Mouse (Mus musculus): ENCODE measurements around the gene B2m.

The B2m gene

GRCm38 (mm10) chr2:122160680-122161079 lies 13.2 kb downstream of the B2m start, which contains the start of gene Trim69:
Gene Trim69, plus strand, starts transcription at chr2:122160700.
- POLR2A ChIA-PET = interaction anchor here in 3 of 4 experiments (0.6 to 4.6 kb wide), 7 partner anchors 13 to 188 kb away, joined by 3 to 23 read pairs (median 4); partner anchors contain the start of genes B2m (in 1 of the 3) and Spg11 (in 1 of the 3)
- CTCF ChIA-PET = interaction anchor here in 2 of 4 experiments (0.6 to 0.8 kb wide), 3 partner anchors 83 to 234 kb away, joined by 3 read pairs; no protein-coding TSS in a partner anchor

- ChIA-PET CTCF (interaction anchor here in 3 of 4 experiments (0.5 to 1.4 kb wide), 4 partner anchors 27 to 141 kb away, joined by 3 to 4 read pairs (median 4); no protein-coding TSS in a partner anchor), POLR2A (interaction anchor here in 3 of 4 experiments (0.7 to 1.4 kb wide), 12 partner anchors 10 to 92 kb away, joined by 3 to 10 read pairs (median 4); partner anchors contain the start of genes Spg11 (in 3 of the 3) and B2m (in 2 of the 3))
Observed at GRCm38 (mm10) chr2:122161542-122161941, 14.1 kb downstream of the B2m start.

GRCm38 (mm10) chr2:122162529-122162928 lies 15.0 kb downstream of the B2m start:
- ChIA-PET POLR2A (interaction anchor here in 3 of 4 experiments (0.6 to 1.4 kb wide), 7 partner anchors 11 to 76 kb away, joined by 3 to 10 read pairs (median 3); partner anchors contain the start of genes Spg11 (in 2 of the 3), Patl2 (in 1 of the 3) and Terb2 (in 1 of the 3)), CTCF (interaction anchor here in 1 of 4 experiments (1.4 kb wide), 1 partner anchor 140 kb away, joined by 3 read pairs; no protein-coding TSS in a partner anchor)

GRCm38 (mm10) chr2:122163430-122164195 lies 16.1 kb downstream of the B2m start:
- CTCF ChIA-PET = interaction anchor here in 2 of 4 experiments (0.7 to 0.8 kb wide), 2 partner anchors 16 to 217 kb away, joined by 3 to 5 read pairs; partner anchors contain the start of gene B2m (in 1 of the 2)
- POLR2A ChIA-PET = interaction anchor here (0.7 to 1.9 kb wide), 11 partner anchors 10 to 77 kb away, joined by 3 to 9 read pairs (median 3); partner anchors contain the start of genes Spg11 (in 3 of the 4), B2m (in 1 of the 4), Patl2 (in 1 of the 4) and Terb2 (in 1 of the 4)

- POLR2A ChIA-PET = interaction anchor here in 3 of 4 experiments (0.6 to 1.9 kb wide), 7 partner anchors 9 to 49 kb away, joined by 3 to 9 read pairs (median 4); partner anchors contain the start of genes Spg11 (in 2 of the 3) and B2m (in 1 of the 3)
- CTCF ChIA-PET = interaction anchor here in 2 of 4 experiments (0.6 to 0.8 kb wide), 2 partner anchors 18 to 216 kb away, joined by 3 read pairs; no protein-coding TSS in a partner anchor
Observed at GRCm38 (mm10) chr2:122164293-122164692, 16.8 kb downstream of the B2m start.

- ChIA-PET POLR2A (interaction anchor here in 1 of 4 experiments (1.1 kb wide), 1 partner anchor 26 kb away, joined by 3 read pairs; no protein-coding TSS in a partner anchor), CTCF (interaction anchor here in 1 of 4 experiments (0.5 kb wide), 1 partner anchor 81 kb away, joined by 3 read pairs; no protein-coding TSS in a partner anchor)
Observed at GRCm38 (mm10) chr2:122171292-122171691, 23.8 kb downstream of the B2m start.

GRCm38 (mm10) chr2:122172188-122172587 lies 24.7 kb downstream of the B2m start:
- ChIA-PET CTCF (no interaction called here), POLR2A (interaction anchor here in 2 of 4 experiments (1.0 to 1.1 kb wide), 2 partner anchors 11 to 26 kb away, joined by 3 read pairs; no protein-coding TSS in a partner anchor)

GRCm38 (mm10) chr2:122180051-122180822 lies 32.8 kb downstream of the B2m start:
- ChIA-PET CTCF (no interaction called here), POLR2A (no interaction called here)

- POLR2A ChIA-PET = interaction anchor here in 3 of 4 experiments (0.6 to 2.3 kb wide), 11 partner anchors 12 to 389 kb away, joined by 3 to 8 read pairs (median 3); partner anchors contain the start of gene B2m (in 2 of the 3)
- CTCF ChIA-PET = interaction anchor here in 1 of 4 experiments (0.6 kb wide), 2 partner anchors 182 to 371 kb away, joined by 4 to 9 read pairs; no protein-coding TSS in a partner anchor
Observed at GRCm38 (mm10) chr2:122185086-122185485, 37.6 kb downstream of the B2m start.

GRCm38 (mm10) chr2:122186106-122186505 lies 38.6 kb downstream of the B2m start, which contains the start of the genes Patl2 and Terb2:
Gene Patl2, minus strand, starts transcription at chr2:122186189.
Gene Terb2, plus strand, starts transcription at chr2:122186272.
- CTCF ChIA-PET = interaction anchor here in 2 of 4 experiments (0.6 to 1.1 kb wide), 2 partner anchors 57 to 159 kb away, joined by 3 read pairs; no protein-coding TSS in a partner anchor
- POLR2A ChIA-PET = interaction anchor here in 3 of 4 experiments (0.6 to 2.3 kb wide), 21 partner anchors 9 to 230 kb away, joined by 3 to 8 read pairs (median 3); partner anchors contain the start of genes Spg11 (in 2 of the 3), B2m (in 1 of the 3), Ctdspl2 (in 1 of the 3) and Mageb3 (in 1 of the 3)

GRCm38 (mm10) chr2:122186751-122187150 lies 39.3 kb downstream of the B2m start:
- ChIA-PET POLR2A (interaction anchor here in 3 of 4 experiments (0.6 to 2.3 kb wide), 12 partner anchors 10 to 148 kb away, joined by 3 to 8 read pairs (median 4); partner anchors contain the start of genes B2m (in 1 of the 3) and Spg11 (in 1 of the 3)), CTCF (interaction anchor here in 2 of 4 experiments (0.6 to 1.1 kb wide), 2 partner anchors 57 to 176 kb away, joined by 3 read pairs; no protein-coding TSS in a partner anchor)

GRCm38 (mm10) chr2:122191849-122192248 lies 44.4 kb downstream of the B2m start:
- POLR2A ChIA-PET = interaction anchor here in 1 of 4 experiments (0.8 kb wide), 1 partner anchor 310 kb away, joined by 3 read pairs; no protein-coding TSS in a partner anchor
- CTCF ChIA-PET = no interaction called here

- POLR2A ChIA-PET = no interaction called here
- CTCF ChIA-PET = interaction anchor here in 1 of 4 experiments (1.7 kb wide), 1 partner anchor 186 kb away, joined by 6 read pairs; no protein-coding TSS in a partner anchor
Observed at GRCm38 (mm10) chr2:122194509-122194929, 47.0 kb downstream of the B2m start.

- ChIA-PET POLR2A (no interaction called here), CTCF (interaction anchor here in 1 of 4 experiments (1.5 kb wide), 1 partner anchor 102 kb away, joined by 3 read pairs; no protein-coding TSS in a partner anchor)
Observed at GRCm38 (mm10) chr2:122201501-122201900, 54.0 kb downstream of the B2m start.
